Mouse (Mus musculus): ENCODE measurements at regions not wholly inside any gene's neighbourhood (a gene's known extent, or its start where the extent isn't known, plus 50 kb on each side); places are given as distances from the start of the nearest gene placed in this dataset.

DNA sequence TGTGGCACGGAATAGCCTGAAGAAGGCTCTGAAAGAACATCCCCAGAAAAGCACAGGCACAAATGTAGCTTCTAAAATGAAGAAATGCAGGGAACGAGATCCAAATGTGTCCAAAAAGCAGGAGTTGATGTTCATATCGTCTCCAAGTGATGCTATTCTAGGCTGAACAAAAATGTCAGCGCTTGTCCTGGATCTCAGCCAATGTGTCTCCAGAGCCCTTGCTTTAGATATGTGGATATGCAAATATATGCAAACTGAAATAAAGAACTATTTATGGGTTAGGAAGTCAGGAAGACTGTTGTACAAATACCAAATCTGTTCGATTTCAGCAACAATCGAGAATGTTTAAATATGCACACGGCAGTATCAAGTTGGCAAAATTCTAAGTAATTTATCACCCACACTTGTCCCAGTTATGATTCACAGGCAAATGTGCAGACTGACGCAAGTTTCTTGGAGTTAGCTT, 320.4 kb downstream of the Synb start:
- 61% methylated on average over 8 of the region's 8 CpGs for WGBS
- Histone ChIP-seq H3K27ac (ENCODE audit: poor library complexity, severe bottlenecking) (no peak overlapping the region), H3K36me3 (no peaks in the 10 kb centered on the region), H3K27me3 (replicated peaks) (no peaks in the 10 kb centered on the region), H3K9me3 (replicated peaks) (0 out of 2 replicates have a peak, but pooled peaks cover 3% of the 10 kb centered on the region), H3K4me2 (no peak overlapping the region), H3K4me3 (no peak overlapping the region), H3K4me1 (replicated peaks) (peaks cover 6% of the 10 kb centered on the region), H3K9ac (no peak overlapping the region)
- no peak for ATAC-seq (ENCODE audit: insufficient number of reproducible peaks, low FRiP score)

DNA sequence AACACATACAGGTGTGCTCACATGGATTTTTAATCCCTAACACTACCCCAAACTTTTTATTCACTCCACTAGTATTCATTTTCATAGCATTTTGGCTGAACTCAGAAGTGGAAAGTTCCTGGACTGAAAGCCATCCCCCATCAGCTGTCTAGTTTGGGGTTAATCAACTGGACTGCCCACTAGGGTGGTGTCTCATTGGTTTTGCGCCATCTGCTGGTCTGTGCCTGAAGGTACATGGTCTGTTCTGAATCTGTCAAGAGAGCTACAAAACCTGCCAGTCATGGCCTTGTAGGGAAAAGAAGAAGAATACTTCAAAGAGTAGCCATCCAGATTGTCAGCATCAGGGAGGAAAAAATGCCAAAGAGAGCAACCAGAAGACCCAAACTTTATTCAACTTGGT, 327.3 kb downstream of the Synb start:
- H3K9ac ChIP-seq, result no peak overlapping the region
- no peak overlapping the region for H3K4me2 ChIP-seq
- H3K4me1 ChIP-seq (replicated peaks), result no peaks in the 10 kb centered on the region
- H3K9me3 ChIP-seq (replicated peaks), result 0 out of 2 replicates have a peak, but pooled peaks cover 3% of the 10 kb centered on the region
- no peaks in the 10 kb centered on the region for H3K27me3 ChIP-seq (replicated peaks)
- 0% methylated on average over 1 of the region's 1 CpGs for WGBS
- ATAC-seq (ENCODE audit: insufficient number of reproducible peaks, low FRiP score), result no peak
- H3K4me3 ChIP-seq, result no peak overlapping the region
- H3K27ac ChIP-seq (ENCODE audit: poor library complexity, severe bottlenecking), result no peak overlapping the region
- no peaks in the 10 kb centered on the region for H3K36me3 ChIP-seq

DNA sequence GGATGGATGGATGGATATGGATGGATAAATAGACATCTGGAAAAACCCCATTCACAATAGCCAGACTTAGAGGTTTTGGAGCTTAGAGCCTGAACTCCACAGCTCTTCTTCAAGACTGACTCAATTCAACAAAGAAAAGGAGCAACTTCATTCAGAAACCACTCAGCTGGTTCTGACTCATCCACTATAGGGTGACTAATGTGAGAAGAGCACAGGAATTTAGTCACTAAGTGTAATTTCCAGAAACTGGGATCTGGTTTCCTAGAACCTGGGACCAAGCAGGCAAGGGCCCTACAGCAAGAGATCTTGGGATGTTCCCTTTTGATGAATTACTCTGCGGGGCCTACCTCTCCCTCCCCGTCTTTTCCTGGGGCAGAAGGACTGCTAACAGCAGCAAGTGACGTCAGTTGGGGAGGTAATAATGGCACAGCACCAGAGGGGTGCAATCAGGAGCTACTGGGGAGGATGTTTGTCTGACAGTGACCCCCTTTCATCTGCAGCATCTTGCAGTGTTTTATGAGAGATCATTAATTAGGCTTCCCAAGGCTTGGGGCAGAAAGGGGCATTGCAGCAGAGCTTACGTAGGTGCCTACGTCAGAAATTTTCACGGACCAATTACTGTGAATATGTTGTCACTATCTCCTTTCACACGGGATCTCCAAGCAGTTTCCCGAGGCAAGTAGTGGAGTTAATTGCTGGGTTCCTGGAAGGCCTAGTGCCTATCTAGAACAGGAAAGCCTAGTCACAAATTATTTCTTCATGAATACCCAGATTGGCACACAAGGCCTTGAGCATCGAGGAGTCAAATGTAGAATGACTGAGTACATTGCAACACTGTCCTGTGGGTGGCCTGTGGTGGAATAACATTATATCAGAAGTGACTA, 339.3 kb downstream of the Synb start:
- H3K4me3 ChIP-seq, result no peak overlapping the region
- H3K27me3 ChIP-seq (replicated peaks), result no peaks in the 10 kb centered on the region
- no peak overlapping the region for H3K27ac ChIP-seq (ENCODE audit: poor library complexity, severe bottlenecking)
- no peaks in the 10 kb centered on the region for H3K9me3 ChIP-seq (replicated peaks)
- ATAC-seq (ENCODE audit: insufficient number of reproducible peaks, low FRiP score), result no peak
- no peaks in the 10 kb centered on the region for H3K36me3 ChIP-seq
- no peak overlapping the region for H3K4me2 ChIP-seq
- 73% methylated on average over 9 of the region's 9 CpGs for WGBS
- no peak overlapping the region for H3K9ac ChIP-seq
- H3K4me1 ChIP-seq (replicated peaks), result no peaks in the 10 kb centered on the region

DNA sequence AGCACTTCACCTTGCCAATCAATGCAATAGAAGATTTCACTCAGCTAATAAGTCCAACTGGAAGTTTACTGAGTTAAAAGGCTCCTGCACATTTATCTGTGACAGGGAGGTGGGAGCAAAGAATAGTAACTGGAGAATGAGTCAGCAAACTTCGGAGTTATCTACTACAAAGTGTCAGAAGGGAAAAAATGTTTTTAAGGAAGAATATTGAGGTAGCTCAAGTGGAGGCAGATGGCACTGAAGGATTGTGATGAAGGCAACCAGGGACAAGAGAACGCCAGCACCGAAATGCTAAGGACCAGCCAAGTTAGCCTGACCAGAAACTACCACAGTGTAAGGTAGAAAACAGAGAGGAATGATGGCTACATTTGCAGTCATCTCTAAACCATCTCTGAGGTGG, 348.2 kb downstream of the Synb start:
- H3K4me1 ChIP-seq (replicated peaks), result peaks cover 9% of the 10 kb centered on the region

DNA sequence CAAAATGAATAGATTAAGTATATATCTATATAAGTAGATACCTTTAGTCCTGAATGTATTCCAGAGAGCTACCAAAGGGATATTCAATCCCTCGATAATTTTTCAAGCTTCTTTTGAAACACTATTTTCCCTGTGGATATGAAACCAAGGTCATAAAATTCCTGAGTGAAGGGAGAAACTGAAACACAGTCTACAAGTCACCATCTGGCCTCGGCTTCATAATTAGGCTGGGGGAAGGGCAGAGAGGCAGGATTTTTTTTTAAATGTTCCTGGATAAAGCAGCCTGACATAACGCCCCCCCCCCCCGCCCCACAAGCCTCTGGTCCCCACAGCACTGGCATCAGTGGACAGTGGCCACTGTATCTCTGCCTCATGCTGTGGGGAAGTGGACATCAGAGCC, 348.7 kb downstream of the Synb start:
- ATAC-seq (ENCODE audit: insufficient number of reproducible peaks, low FRiP score), result no peak
- no peak overlapping the region for H3K4me2 ChIP-seq
- no peak overlapping the region for H3K9ac ChIP-seq
- WGBS, result 58% methylated on average over 4 of the region's 4 CpGs
- H3K36me3 ChIP-seq, result no peaks in the 10 kb centered on the region
- no peak overlapping the region for H3K27ac ChIP-seq (ENCODE audit: poor library complexity, severe bottlenecking)
- H3K4me1 ChIP-seq (replicated peaks), result peaks cover 9% of the 10 kb centered on the region
- H3K9me3 ChIP-seq (replicated peaks), result no peaks in the 10 kb centered on the region
- no peaks in the 10 kb centered on the region for H3K27me3 ChIP-seq (replicated peaks)
- H3K4me3 ChIP-seq, result no peak overlapping the region

More for the DNA sequence above, 348.2 kb downstream of the Synb start:
- no peak overlapping the region for H3K4me2 ChIP-seq
- no peak overlapping the region for H3K9ac ChIP-seq
- 58% methylated on average over 3 of the region's 3 CpGs for WGBS
- no peaks in the 10 kb centered on the region for H3K9me3 ChIP-seq (replicated peaks)
- no peaks in the 10 kb centered on the region for H3K36me3 ChIP-seq
- H3K27me3 ChIP-seq (replicated peaks), result no peaks in the 10 kb centered on the region
- no peak overlapping the region for H3K4me3 ChIP-seq
- ATAC-seq (ENCODE audit: insufficient number of reproducible peaks, low FRiP score), result no peak
- no peak overlapping the region for H3K27ac ChIP-seq (ENCODE audit: poor library complexity, severe bottlenecking)

DNA sequence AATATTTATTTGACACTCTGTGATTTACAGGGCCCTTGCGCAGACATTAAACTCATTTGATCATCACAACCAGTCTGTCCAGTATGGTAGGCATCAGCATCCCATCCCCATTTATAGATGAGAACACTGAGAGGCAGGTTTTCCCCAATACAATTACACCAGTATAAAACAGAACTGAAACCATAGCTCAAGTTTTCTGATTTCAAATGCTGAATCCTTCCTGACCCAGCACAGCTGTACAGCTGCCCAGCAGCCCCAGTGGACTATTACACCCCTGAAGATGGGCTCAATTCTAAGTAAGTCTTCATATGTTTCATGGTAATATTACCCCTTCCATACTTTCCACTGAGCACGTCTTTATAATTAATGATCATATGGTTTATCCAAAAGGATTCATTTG, 352.3 kb downstream of the Synb start:
- ATAC-seq (ENCODE audit: insufficient number of reproducible peaks, low FRiP score), result no peak

DNA sequence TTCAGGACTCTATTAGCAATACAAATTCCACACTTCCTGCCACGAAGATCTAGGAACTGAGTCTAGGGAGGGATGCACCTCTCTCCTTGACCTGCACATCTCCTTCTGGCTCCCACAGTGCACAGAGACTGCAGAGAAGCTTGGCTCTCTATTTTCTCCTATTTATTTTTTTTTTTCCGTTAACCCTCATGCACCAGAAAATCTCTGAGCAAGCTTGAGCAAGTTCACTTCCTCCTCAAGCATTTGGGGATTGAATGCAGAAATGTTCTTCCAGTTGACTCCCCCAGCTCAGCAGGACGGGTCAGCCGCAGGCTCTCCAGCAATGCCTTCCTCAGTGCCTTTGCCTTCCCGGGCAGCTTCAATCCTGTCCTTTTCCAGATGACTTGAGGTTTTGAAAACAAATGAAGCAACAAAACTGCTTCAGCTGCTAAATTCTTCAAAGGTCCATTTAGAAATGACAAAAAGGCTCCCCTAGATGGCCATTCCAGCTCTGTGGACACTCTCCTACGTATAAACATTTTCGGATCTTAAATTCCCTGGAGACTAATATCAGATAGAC, 352.9 kb downstream of the Synb start:
- Histone ChIP-seq H3K4me2 (no peak overlapping the region), H3K4me1 (replicated peaks) (peaks cover 11% of the 10 kb centered on the region), H3K9ac (no peak overlapping the region), H3K4me3 (no peak overlapping the region), H3K27me3 (replicated peaks) (no peaks in the 10 kb centered on the region), H3K36me3 (no peaks in the 10 kb centered on the region), H3K27ac (ENCODE audit: poor library complexity, severe bottlenecking) (no peak overlapping the region), H3K9me3 (replicated peaks) (no peaks in the 10 kb centered on the region)
- ATAC-seq (ENCODE audit: insufficient number of reproducible peaks, low FRiP score), result no peak
- WGBS, result 60% methylated on average over 7 of the region's 7 CpGs

More for the DNA sequence above, 352.3 kb downstream of the Synb start:
- Histone ChIP-seq H3K4me1 (replicated peaks) (peaks cover 12% of the 10 kb centered on the region), H3K27ac (ENCODE audit: poor library complexity, severe bottlenecking) (no peak overlapping the region), H3K4me2 (no peak overlapping the region), H3K27me3 (replicated peaks) (no peaks in the 10 kb centered on the region), H3K4me3 (no peak overlapping the region), H3K9ac (no peak overlapping the region), H3K9me3 (replicated peaks) (no peaks in the 10 kb centered on the region), H3K36me3 (no peaks in the 10 kb centered on the region)
- WGBS, result 86% methylated on average over 2 of the region's 2 CpGs

DNA sequence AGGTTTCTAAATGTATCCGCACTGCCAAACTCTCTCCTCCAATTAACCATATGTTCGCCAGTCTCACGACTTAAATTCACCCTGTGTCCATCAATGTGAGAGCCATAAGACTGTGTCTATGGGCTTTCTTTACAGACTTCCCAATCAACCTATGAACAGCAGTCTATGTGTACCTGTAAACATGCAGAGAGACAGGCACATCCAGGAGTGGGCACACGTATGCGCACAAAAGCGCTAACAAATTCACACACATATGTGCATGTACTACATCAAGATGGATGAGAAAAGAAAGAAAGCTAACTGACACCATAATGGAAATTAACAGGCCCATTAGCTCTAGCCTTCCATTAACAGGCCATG, 358.8 kb downstream of the Synb start:
- Histone ChIP-seq H3K27ac (ENCODE audit: poor library complexity, severe bottlenecking) (no peak overlapping the region), H3K4me1 (replicated peaks) (peaks cover 7% of the 10 kb centered on the region; the same call in 1 of the 2 replicates), H3K9me3 (replicated peaks) (no peaks in the 10 kb centered on the region), H3K4me2 (no peak overlapping the region), H3K27me3 (replicated peaks) (no peaks in the 10 kb centered on the region), H3K9ac (no peak overlapping the region), H3K4me3 (no peak overlapping the region), H3K36me3 (no peaks in the 10 kb centered on the region)
- no peak for ATAC-seq (ENCODE audit: insufficient number of reproducible peaks, low FRiP score)
- WGBS, result 72% methylated on average over 6 of the region's 6 CpGs

DNA sequence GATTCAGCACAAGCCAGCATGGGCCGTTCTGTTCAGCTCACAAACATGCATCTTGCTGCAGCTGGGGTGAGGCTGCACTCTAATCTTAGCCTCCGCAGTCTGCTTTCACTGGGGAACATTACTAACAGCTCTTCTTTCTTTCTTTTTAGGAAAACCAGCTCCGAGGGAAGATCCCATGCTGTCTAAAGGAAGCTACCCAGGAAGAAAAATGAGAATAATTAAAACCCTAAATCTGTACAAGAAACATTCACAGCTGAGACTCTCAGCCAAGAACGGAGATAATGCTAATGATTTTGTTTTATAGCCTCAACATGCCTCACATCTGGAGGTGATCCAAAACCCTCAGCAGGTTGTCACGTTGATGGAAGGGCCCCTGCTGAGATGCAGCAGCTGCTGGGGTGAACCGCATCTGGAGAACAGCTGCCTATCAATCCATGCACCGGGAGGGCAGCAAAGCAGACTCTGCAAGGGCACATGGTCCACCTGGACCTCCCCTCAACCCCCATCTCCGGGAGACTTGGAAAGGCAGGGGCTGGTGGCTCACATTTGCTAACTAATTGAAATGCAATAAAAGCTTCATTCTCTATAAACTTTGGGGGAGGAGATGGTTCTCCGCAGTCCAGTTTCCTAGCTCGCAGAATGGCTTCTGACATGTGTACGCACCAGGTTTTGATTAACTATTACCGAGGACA, 359.3 kb downstream of the Synb start:
- ATAC-seq (ENCODE audit: insufficient number of reproducible peaks, low FRiP score), result peak; percentile 42; the same call in 1 of the 2 replicates
- H3K36me3 ChIP-seq, result no peaks in the 10 kb centered on the region
- H3K27me3 ChIP-seq (replicated peaks), result no peaks in the 10 kb centered on the region
- H3K4me1 ChIP-seq (replicated peaks), result peaks cover 7% of the 10 kb centered on the region; the same call in 1 of the 2 replicates
- H3K9ac ChIP-seq, result no peak overlapping the region
- H3K4me2 ChIP-seq, result peak overlapping the region; percentile 31
- no peaks in the 10 kb centered on the region for H3K9me3 ChIP-seq (replicated peaks)
- WGBS, result 30% methylated on average over 12 of the region's 12 CpGs
- no peak overlapping the region for H3K4me3 ChIP-seq
- H3K27ac ChIP-seq (ENCODE audit: poor library complexity, severe bottlenecking), result no peak overlapping the region; the same call in 1 of the 2 replicates

DNA sequence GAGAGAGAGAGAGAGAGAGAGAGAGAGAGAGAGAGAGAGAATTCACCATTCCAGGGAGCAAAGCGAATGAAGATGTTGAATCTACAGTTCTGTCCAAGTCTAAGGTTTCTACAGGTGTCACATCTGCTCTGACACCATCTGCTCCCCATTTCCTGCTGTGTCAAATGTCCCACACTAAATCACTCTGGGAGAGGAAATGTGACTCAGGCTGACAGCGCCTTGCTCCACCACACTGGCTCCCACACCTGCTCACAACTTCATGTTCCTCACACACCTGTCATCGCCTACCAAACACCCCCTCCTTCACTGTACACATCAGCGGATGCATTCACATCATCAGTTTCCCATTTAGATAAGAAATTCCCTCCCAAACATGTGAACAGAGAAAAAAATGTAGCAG, 366.3 kb downstream of the Synb start:
- no peak overlapping the region for H3K4me3 ChIP-seq
- H3K27me3 ChIP-seq (replicated peaks), result no peaks in the 10 kb centered on the region
- 46% methylated on average over 4 of the region's 4 CpGs for WGBS
- H3K9ac ChIP-seq, result no peak overlapping the region
- H3K4me1 ChIP-seq (replicated peaks), result peaks cover 8% of the 10 kb centered on the region
- no peaks in the 10 kb centered on the region for H3K36me3 ChIP-seq
- no peak for ATAC-seq (ENCODE audit: insufficient number of reproducible peaks, low FRiP score)
- H3K27ac ChIP-seq (ENCODE audit: poor library complexity, severe bottlenecking), result no peak overlapping the region
- H3K4me2 ChIP-seq, result no peak overlapping the region
- no peaks in the 10 kb centered on the region for H3K9me3 ChIP-seq (replicated peaks)

DNA sequence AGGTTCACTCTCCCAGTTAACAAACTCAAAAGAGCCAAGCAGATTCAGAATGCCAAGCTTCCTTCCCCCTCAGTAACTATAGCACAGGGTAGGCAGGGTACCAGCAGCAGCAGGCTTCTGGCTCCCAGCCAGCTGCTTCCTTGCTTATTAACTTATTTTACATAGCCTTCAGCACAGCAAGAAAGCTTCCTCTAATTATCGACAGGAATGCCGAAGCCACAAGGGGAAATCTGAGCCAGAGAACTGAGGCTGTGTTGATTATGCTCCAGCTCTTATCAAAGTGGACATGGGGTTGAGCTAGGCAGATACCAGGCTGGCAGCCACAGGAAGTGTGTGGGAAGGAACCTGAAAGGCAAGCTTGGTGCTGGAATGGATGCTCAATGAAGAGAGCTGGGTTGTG, 371.0 kb downstream of the Synb start:
- Histone ChIP-seq H3K27ac (ENCODE audit: poor library complexity, severe bottlenecking) (no peak overlapping the region), H3K4me1 (replicated peaks) (peaks cover 12% of the 10 kb centered on the region), H3K9ac (no peak overlapping the region), H3K4me3 (no peak overlapping the region), H3K9me3 (replicated peaks) (no peaks in the 10 kb centered on the region), H3K27me3 (replicated peaks) (no peaks in the 10 kb centered on the region), H3K4me2 (no peak overlapping the region), H3K36me3 (no peaks in the 10 kb centered on the region)
- WGBS, result 5% methylated on average over 2 of the region's 2 CpGs
- no peak for ATAC-seq (ENCODE audit: insufficient number of reproducible peaks, low FRiP score)

Measured in heart, embryonic 12.5 days (tissue).